Mouse (Mus musculus): ENCODE measurements around the gene Rpl22.

Gene Rpl22

GRCm38 (mm10) chr4:152325574-152326411 lies at the start of gene Rpl22:
Gene Rpl22 (plus strand): TSS chr4:152325742.
- DNase-seq, result peak; percentile 97

DNA sequence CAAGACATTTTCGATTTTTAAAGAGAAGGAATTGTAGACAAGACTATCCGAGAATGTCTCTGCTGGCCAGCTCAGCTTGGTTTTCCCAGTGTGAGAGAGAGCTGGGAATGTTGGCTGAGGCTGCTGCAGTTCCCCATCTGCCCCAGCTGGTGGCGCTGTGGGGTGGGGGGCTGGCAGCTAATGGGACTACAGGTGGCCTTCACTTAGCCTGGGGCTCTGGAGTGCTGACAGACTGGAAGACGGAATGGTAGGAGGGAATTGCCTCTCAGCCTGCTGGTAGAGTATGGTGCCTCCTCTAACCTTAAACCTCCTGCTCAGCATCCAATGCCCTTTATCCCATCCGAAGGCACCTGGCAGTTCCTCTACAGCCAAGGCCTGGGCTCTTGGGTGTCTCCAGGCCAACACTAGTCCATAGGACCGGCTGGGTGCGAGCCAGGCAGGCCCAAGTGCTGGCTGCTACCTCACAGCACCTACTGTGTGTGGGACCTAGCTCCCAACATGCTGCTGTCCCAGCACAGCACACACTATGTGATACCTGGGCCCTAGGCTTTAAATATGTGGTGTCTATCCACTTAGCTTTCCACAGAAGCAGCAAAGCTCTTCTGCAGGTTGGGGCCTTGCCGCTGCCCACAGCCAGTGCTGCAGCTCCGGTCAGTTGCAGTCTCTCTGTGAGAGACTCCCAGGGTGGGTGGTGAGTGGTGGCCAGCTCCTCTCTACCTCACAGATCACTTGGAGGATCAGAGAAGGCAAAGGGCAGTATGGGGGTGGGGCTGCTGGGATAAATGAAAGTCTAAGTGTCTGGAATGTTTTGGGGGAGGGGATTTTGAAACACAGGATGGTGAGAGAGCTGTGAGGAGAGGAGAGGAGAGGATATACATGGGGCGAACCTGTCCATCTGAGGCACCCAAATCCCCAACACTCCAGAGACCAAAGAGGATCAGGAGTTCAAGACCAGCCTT lies 48.9 kb upstream of the Rpl22 start:
- DNase-seq, result no peak

- no peak for DNase-seq
Measured at GRCm38 (mm10) chr4:152277916-152278315, 47.6 kb upstream of the Rpl22 start.

DNA sequence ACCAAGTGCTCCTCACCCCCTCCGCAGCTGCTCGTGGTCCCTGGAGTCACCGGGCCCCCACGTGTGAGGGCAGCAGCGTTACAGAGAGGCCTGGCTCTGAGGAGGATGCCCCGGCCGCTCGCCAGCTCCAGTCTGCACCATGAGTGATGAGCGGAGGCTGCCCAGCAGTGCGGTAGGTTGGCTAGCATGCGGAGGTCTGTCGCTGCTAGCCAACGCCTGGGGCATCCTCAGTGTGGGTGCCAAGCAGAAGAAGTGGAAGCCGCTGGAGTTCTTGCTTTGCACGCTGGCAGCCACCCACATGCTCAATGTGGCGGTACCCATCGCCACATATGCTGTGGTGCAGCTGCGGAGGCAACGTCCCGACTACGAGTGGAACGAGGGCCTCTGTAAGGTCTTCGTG lies 46.6 kb upstream of the Rpl22 start:
- DNase-seq, result no peak

DNA sequence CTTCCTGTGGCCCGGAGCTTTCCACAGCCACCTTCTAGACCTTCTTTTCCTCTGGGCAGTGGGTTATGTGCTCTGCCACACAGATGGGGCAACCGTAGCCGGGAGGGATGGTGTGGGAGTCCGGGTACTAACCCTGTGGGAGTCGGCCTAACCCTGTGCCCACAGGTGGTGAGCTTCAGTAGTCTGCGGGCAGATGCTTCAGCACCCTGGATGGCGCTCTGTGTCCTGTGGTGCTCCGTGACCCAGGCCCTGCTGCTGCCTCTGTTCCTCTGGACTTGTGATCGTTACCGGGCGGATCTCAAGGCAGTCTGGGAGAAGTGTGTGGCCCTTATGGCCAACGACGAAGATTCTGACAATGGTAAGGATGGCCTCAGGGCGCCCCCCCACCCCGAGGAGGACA lies 43.9 kb upstream of the Rpl22 start:
- no peak for DNase-seq

DNA sequence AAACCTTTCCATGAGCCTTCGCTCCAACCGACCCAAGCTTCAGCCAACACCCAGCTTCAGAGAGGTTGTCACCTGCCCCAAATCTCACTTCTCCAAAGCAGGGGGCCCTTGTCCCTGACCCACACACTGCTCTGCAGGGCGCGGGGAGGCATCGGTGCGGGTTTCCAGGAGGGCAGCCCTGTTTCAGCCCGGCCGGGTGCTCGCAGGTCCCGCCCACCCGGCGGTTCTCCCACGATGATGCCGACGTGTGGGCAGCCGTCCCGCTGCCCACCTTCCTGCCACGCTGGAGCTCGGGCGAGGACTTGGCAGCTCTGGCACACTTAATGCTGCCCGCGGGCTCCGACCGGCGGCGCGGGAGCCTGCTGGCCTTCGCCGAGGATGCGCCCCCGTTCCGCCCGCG lies 42.8 kb upstream of the Rpl22 start:
- no peak for DNase-seq

GRCm38 (mm10) chr4:152283186-152283950 lies 42.2 kb upstream of the Rpl22 start:
- DNase-seq, result peak; percentile 86

- peak; percentile 70 for DNase-seq
Measured at GRCm38 (mm10) chr4:152285505-152285904, 40.0 kb upstream of the Rpl22 start.

GRCm38 (mm10) chr4:152286183-152286582 lies 39.4 kb upstream of the Rpl22 start:
- no peak for DNase-seq

DNA sequence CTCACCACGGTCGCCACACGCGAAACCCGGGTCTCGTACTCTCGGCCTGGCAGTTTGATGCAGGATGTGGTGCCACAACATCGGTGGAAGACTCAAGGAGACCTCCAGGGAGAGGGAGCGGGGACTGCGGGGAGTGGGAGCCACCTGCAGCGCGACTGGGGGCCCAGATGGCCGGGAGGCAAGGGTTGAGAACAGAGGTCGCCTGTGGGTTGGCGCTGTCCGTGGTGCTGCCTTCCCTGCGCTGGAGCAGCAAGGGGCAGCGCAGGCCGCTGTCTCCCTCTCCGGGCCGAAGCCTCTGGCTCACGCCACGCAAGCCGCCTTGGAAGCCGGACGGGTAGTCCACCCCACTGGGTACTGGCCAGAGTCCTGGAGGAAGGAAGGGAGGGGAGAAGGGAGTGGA lies 38.7 kb upstream of the Rpl22 start:
- DNase-seq, result peak; percentile 70

- no peak for DNase-seq
Measured at GRCm38 (mm10) chr4:152287317-152288120, 38.0 kb upstream of the Rpl22 start.

- DNase-seq, result no peak
Measured at GRCm38 (mm10) chr4:152288398-152288945, 37.1 kb upstream of the Rpl22 start.

- DNase-seq, result no peak
Measured at GRCm38 (mm10) chr4:152290385-152290784, 35.2 kb upstream of the Rpl22 start.

DNA sequence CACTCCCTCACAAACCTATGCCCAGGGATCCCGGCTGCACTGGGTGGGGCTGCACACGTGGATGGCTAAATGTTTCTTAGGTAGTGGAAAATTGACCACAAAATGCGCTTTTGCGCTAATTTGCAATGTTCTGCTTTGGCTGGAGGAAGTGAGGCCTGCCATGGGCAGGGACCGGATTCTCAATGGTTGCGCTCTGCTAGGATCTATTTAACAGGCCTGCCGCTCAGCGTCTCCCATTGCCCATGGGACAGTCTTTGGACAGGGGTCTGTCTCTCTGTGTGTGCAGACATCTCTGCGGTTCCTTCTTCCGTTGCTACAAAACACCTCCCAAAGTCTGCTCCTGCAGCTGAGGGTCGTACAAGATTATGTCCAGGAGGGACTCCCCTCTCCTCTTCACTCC lies 34.6 kb upstream of the Rpl22 start:
- no peak for DNase-seq

DNA sequence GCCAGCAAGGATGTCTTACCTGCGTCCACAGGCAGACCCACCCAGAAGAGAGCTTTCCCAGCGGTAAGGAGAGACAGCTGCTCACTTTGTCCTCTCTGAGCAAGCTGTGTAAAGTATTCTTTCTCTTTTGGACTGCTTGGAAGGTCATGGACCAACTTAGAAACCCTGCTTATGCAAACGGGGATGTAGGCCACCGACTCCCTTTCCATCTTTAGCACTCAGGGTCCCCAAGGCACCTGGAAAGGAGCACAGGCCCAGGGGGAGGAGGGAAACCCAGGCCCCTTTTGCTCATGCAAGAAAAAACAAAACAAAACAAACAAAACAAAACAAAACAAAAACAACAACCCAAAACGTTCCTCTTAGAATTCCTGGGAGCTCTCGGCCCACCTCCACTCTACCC lies 34.0 kb upstream of the Rpl22 start, which contains the start of gene Hes3:
Hes3 (minus strand) TSS at position 101 of the 400 bp plus-strand sequence.
- DNase-seq, result no peak

- no peak for DNase-seq
Measured at GRCm38 (mm10) chr4:152292102-152292765, 33.3 kb upstream of the Rpl22 start.

DNA sequence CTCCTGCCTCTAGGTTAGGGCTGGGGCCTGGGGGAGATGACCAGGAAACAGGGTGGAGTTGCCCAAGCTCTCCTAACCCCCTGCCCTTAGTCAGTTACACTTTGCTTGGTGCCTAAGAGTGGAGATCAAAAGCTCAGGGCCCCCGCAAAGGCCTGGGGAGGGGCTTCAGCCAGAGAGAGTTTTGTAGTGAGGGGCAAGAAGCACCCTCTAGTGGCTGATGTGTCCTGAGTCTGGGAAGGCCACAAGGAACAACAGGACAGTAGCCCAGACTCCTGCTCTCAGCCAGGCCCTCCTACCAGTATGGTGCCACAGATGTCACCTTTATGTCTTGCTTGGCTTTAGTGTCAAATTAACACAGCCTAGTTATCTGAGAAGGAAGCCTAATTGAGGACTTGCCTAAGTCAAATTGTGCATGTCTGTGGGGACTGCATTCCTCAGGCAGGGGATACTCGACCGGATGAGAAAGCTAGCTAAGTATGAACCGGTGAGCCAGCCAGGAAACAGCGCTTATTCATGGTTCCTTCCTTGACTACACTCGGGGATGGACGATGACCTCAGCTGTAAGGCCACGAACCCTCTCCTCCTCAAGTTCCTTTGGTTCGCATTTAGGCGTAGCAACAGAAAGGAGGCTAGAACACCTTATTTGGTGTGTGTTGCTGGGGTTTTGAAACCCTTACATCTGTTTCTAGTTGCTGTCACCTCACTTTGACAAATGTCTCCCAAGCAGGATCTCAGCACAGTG lies 31.2 kb upstream of the Rpl22 start:
- no peak for DNase-seq

DNA sequence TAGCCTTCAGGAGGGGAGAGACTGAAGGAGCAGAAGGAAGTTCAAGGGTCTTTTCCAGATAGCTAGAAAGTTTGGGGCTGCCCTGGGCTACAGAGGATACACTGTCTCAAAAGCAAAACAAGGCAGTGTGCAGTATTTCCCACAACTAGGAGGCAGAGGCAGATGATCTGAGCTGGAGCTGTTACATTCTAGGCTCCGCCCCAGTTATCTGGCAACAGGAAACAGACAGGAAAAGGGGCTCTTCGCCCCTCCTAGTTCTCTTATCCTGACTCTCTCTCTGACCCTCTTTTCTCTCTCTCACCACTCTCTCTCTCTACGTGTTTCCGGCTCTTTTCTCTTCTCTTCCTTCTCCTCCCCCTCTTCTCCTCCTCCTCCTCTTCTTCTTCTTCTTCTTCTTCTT lies 29.6 kb upstream of the Rpl22 start:
- no peak for DNase-seq

- no peak for DNase-seq
Measured at GRCm38 (mm10) chr4:152296371-152296770, 29.2 kb upstream of the Rpl22 start.
